Mouse (Mus musculus): ENCODE results near the gene Fgd5. TPM values are rescaled to one million over a fixed set of nuclear protein-coding genes. Genes with fewer than 3 reads are reported as not detected.
"Not testable (repeated sequence)": the region's sequence is repeated elsewhere in the genome, so short reads cannot be mapped to it uniquely, and the experiment has no call there.

Fgd5 gene
- polyA plus RNA-seq, 1 experiment from 2014 or later = 17.2 TPM

DNA sequence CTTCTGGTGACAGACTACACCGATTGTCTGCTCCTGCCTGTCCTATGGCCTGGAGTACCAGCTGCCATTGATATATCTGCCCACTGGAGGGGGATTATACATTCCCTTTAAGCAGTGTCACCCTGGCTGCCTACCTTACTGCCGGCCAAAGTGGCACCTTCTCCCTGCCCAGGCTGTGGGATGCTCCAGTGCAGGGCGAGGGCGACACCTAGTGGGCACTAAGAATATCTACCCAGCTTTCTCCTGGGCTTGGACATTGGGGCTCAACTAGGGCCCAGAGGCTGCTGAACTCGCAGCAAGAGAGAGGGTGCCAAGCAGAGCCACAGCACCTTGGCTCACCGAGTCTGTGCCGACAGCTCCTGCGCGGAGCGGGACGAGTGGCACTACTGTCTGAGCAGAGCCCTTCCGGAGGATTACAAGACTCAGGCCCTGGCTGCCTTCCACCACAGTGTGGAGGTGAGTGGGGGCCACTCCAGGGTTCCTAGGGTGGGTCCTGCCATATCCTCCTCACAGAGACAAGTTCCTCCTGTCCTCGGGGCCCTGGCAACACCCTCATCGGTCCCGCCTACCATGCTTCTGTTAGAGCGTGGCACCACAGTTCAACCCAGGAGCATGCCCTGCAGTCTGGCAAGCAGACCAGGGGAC, 88.6 kb downstream of the Fgd5 start:
- Histone ChIP-seq H3K36me3 (ENCODE audit: control insufficient read depth, insufficient read depth, low read length) (no peaks in the 10 kb centered on the region), H3K4me2 (ENCODE audit: low read depth, low read length) (no peak overlapping the region), H3K9ac (replicated peaks; ENCODE audit: low read depth, low read length) (no peak overlapping the region), H3K27ac (ENCODE audit: low read depth, low read length) (no peak overlapping the region), H3K4me3 (ENCODE audit: low read depth, low read length) (no peak overlapping the region), H3K4me1 (ENCODE audit: control insufficient read depth, insufficient read depth, low read length) (no peaks in the 10 kb centered on the region), H3K27me3 (ENCODE audit: control insufficient read depth, insufficient read depth, low read length) (no peaks in the 10 kb centered on the region), H3K9me3 (ENCODE audit: control insufficient read depth, low read length) (no peaks in the 10 kb centered on the region)
- peak; percentile 89 for ATAC-seq (ENCODE audit: low read depth)
- WGBS = 39% methylated on average over 16 of the region's 16 CpGs

- no peak overlapping the region for H3K4me2 ChIP-seq (ENCODE audit: low read depth, low read length)
- no peaks in the 10 kb centered on the region for H3K4me1 ChIP-seq (ENCODE audit: control insufficient read depth, insufficient read depth, low read length)
- H3K27me3 ChIP-seq (ENCODE audit: control insufficient read depth, insufficient read depth, low read length) = no peaks in the 10 kb centered on the region
- WGBS = 59% methylated on average over 15 of the region's 15 CpGs
- H3K4me3 ChIP-seq (ENCODE audit: low read depth, low read length) = no peak overlapping the region
- 0 out of 2 replicates have a peak, but pooled peaks cover 4% of the 10 kb centered on the region for H3K36me3 ChIP-seq (ENCODE audit: control insufficient read depth, insufficient read depth, low read length)
- ATAC-seq (ENCODE audit: low read depth) = no peak
- no peaks in the 10 kb centered on the region for H3K9me3 ChIP-seq (ENCODE audit: control insufficient read depth, low read length)
- no peak overlapping the region for H3K27ac ChIP-seq (ENCODE audit: low read depth, low read length)
- no peak overlapping the region for H3K9ac ChIP-seq (replicated peaks; ENCODE audit: low read depth, low read length)
Measured at GRCm38 (mm10) chr6:92071121-92071839, 92.6 kb downstream of the Fgd5 start.

GRCm38 (mm10) chr6:92080730-92081129, 102.1 kb downstream of the Fgd5 start:
- no peaks in the 10 kb centered on the region for H3K9me3 ChIP-seq (ENCODE audit: control insufficient read depth, low read length)
- no peaks in the 10 kb centered on the region for H3K27me3 ChIP-seq (ENCODE audit: control insufficient read depth, insufficient read depth, low read length)
- no peak overlapping the region for H3K27ac ChIP-seq (ENCODE audit: low read depth, low read length)
- 88% methylated on average over 2 of the region's 2 CpGs for WGBS
- H3K4me3 ChIP-seq (ENCODE audit: low read depth, low read length) = no peak overlapping the region
- H3K36me3 ChIP-seq (ENCODE audit: control insufficient read depth, insufficient read depth, low read length) = no peaks in the 10 kb centered on the region
- H3K4me1 ChIP-seq (ENCODE audit: control insufficient read depth, insufficient read depth, low read length) = no peaks in the 10 kb centered on the region
- no peak overlapping the region for H3K4me2 ChIP-seq (ENCODE audit: low read depth, low read length)
- ATAC-seq (ENCODE audit: low read depth) = no peak
- H3K9ac ChIP-seq (replicated peaks; ENCODE audit: low read depth, low read length) = no peak overlapping the region

DNA sequence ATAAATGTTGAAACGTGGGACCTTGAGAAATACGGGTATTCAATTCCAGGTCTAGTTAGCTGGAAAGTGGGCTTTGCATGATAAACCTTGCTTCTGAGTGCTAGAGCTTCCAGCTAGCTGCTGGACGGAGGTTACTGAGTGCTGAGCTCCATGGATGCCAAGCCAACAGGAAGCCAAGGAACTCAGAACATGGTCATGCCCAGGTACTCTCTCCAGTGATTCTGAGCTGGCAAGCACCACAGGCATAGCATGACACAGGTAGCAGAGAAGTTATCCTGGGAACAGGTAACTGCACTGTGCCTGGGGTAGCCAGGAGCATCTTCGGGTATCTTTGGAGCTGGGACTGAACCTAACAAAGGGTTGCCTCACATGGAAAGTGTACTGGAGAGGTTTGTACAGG, 104.1 kb downstream of the Fgd5 start:
- no peak overlapping the region for H3K4me3 ChIP-seq (ENCODE audit: low read depth, low read length)
- H3K27me3 ChIP-seq (ENCODE audit: control insufficient read depth, insufficient read depth, low read length) = no peaks in the 10 kb centered on the region
- H3K4me2 ChIP-seq (ENCODE audit: low read depth, low read length) = no peak overlapping the region
- H3K4me1 ChIP-seq (ENCODE audit: control insufficient read depth, insufficient read depth, low read length) = no peaks in the 10 kb centered on the region
- no peaks in the 10 kb centered on the region for H3K36me3 ChIP-seq (ENCODE audit: control insufficient read depth, insufficient read depth, low read length)
- H3K9me3 ChIP-seq (ENCODE audit: control insufficient read depth, low read length) = no peaks in the 10 kb centered on the region
- H3K9ac ChIP-seq (replicated peaks; ENCODE audit: low read depth, low read length) = no peak overlapping the region
- no peak overlapping the region for H3K27ac ChIP-seq (ENCODE audit: low read depth, low read length)
- 90% methylated on average over 4 of the region's 4 CpGs for WGBS
- no peak for ATAC-seq (ENCODE audit: low read depth)

- WGBS = 86% methylated on average over 3 of the region's 3 CpGs
- no peak overlapping the region for H3K4me3 ChIP-seq (ENCODE audit: low read depth, low read length)
- H3K36me3 ChIP-seq (ENCODE audit: control insufficient read depth, insufficient read depth, low read length) = no peaks in the 10 kb centered on the region
- no peaks in the 10 kb centered on the region for H3K27me3 ChIP-seq (ENCODE audit: control insufficient read depth, insufficient read depth, low read length)
- H3K4me1 ChIP-seq (ENCODE audit: control insufficient read depth, insufficient read depth, low read length) = peaks cover 1% of the 10 kb centered on the region; the same call in 1 of the 2 replicates
- H3K4me2 ChIP-seq (ENCODE audit: low read depth, low read length) = no peak overlapping the region
- no peaks in the 10 kb centered on the region for H3K9me3 ChIP-seq (ENCODE audit: control insufficient read depth, low read length)
- no peak for ATAC-seq (ENCODE audit: low read depth)
- no peak overlapping the region for H3K9ac ChIP-seq (replicated peaks; ENCODE audit: low read depth, low read length)
- H3K27ac ChIP-seq (ENCODE audit: low read depth, low read length) = no peak overlapping the region
Measured at GRCm38 (mm10) chr6:92084932-92085331, 106.3 kb downstream of the Fgd5 start.

DNA sequence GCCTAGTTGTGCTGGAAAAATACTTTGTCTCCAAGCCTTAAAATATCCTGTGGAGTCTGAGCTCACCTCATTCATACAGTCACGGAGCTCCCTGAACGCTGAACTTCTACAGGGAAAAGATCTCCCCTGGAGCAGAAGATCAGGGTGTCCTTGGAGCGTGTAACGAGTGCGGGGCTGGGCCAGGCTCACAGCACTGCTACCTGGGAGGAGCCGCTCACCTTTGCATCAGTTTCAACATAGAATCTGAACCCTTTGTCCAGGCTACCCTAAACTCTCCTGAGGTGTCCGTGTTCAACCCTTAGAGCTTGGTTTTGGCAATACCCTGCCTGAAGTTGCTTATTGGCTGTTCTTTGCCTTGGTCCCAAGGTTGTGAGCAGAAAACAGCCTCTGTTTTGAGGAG, 110.5 kb downstream of the Fgd5 start:
- not testable (repeated sequence) for H3K9me3 ChIP-seq (ENCODE audit: control insufficient read depth, low read length); H3K4me2 ChIP-seq (ENCODE audit: low read depth, low read length); H3K9ac ChIP-seq (replicated peaks; ENCODE audit: low read depth, low read length); H3K27ac ChIP-seq (ENCODE audit: low read depth, low read length); H3K27me3 ChIP-seq (ENCODE audit: control insufficient read depth, insufficient read depth, low read length); ATAC-seq (ENCODE audit: low read depth); H3K4me3 ChIP-seq (ENCODE audit: low read depth, low read length); H3K36me3 ChIP-seq (ENCODE audit: control insufficient read depth, insufficient read depth, low read length)
- WGBS = 93% methylated on average over 7 of the region's 7 CpGs
- H3K4me1 ChIP-seq (ENCODE audit: control insufficient read depth, insufficient read depth, low read length) = peaks cover 19% of the 10 kb centered on the region

- H3K4me2 ChIP-seq (ENCODE audit: low read depth, low read length) = peak overlapping the region; percentile 66; the same call in 1 of the 2 replicates
- peak overlapping the region; percentile 99; the same call in 1 of the 2 replicates for H3K4me3 ChIP-seq (ENCODE audit: low read depth, low read length)
Measured at GRCm38 (mm10) chr6:92089982-92090381, 111.3 kb downstream of the Fgd5 start.

DNA sequence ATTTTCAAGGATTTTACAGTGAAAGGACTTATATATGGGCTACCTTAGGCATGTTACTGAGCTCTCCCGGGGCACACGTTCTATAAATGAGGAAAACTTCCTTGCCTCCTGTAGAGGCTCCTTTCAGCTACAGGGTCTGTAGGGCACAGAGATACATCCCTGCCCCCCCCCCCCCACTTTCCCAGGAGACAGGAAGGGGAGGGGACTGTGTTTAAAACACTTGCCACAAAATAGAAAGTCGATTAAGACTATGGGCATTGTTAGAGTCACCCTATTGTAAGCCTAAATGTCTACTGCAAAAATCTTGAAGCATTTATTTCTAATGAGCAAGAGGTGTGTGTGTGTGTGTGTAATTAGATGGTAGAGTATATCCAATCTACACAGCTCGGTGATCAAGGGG, 111.8 kb downstream of the Fgd5 start:
- H3K27ac ChIP-seq (ENCODE audit: low read depth, low read length) = peak overlapping the region; percentile 98
- no peak for ATAC-seq (ENCODE audit: low read depth)
- H3K36me3 ChIP-seq (ENCODE audit: control insufficient read depth, insufficient read depth, low read length) = no peaks in the 10 kb centered on the region
- H3K27me3 ChIP-seq (ENCODE audit: control insufficient read depth, insufficient read depth, low read length) = no peaks in the 10 kb centered on the region
- H3K4me1 ChIP-seq (ENCODE audit: control insufficient read depth, insufficient read depth, low read length) = peaks cover 27% of the 10 kb centered on the region
- H3K9me3 ChIP-seq (ENCODE audit: control insufficient read depth, low read length) = no peaks in the 10 kb centered on the region
- H3K4me3 ChIP-seq (ENCODE audit: low read depth, low read length) = peak overlapping the region; percentile 99
- under 1% methylated on average over 4 of the region's 4 CpGs for WGBS
- H3K9ac ChIP-seq (replicated peaks; ENCODE audit: low read depth, low read length) = peak overlapping the region; percentile 99
- H3K4me2 ChIP-seq (ENCODE audit: low read depth, low read length) = peak overlapping the region; percentile 66

More at GRCm38 (mm10) chr6:92089982-92090381, 111.3 kb downstream of the Fgd5 start:
- H3K27me3 ChIP-seq (ENCODE audit: control insufficient read depth, insufficient read depth, low read length) = no peaks in the 10 kb centered on the region
- H3K4me1 ChIP-seq (ENCODE audit: control insufficient read depth, insufficient read depth, low read length) = peaks cover 27% of the 10 kb centered on the region
- no peaks in the 10 kb centered on the region for H3K9me3 ChIP-seq (ENCODE audit: control insufficient read depth, low read length)
- ATAC-seq (ENCODE audit: low read depth) = no peak
- no peak overlapping the region for H3K27ac ChIP-seq (ENCODE audit: low read depth, low read length)
- no peak overlapping the region for H3K9ac ChIP-seq (replicated peaks; ENCODE audit: low read depth, low read length)
- 91% methylated on average over 4 of the region's 4 CpGs for WGBS
- H3K36me3 ChIP-seq (ENCODE audit: control insufficient read depth, insufficient read depth, low read length) = no peaks in the 10 kb centered on the region

- under 1% methylated on average over 25 of the region's 58 CpGs for WGBS
- peak within 1 kb of the TSS; percentile 99 for H3K4me3 ChIP-seq (ENCODE audit: low read depth, low read length)
- peak; percentile 72 for ATAC-seq (ENCODE audit: low read depth)
- peak within 1 kb of the TSS; percentile 99 for H3K9ac ChIP-seq (replicated peaks; ENCODE audit: low read depth, low read length)
- H3K27ac ChIP-seq (ENCODE audit: low read depth, low read length) = peak within 1 kb of the TSS; percentile 98
- H3K9me3 ChIP-seq (ENCODE audit: control insufficient read depth, low read length) = no peaks in the 10 kb centered on the region
- peak within 1 kb of the TSS; percentile 79 for H3K4me2 ChIP-seq (ENCODE audit: low read depth, low read length)
- H3K27me3 ChIP-seq (ENCODE audit: control insufficient read depth, insufficient read depth, low read length) = no peaks in the 10 kb centered on the region
- H3K36me3 ChIP-seq (ENCODE audit: control insufficient read depth, insufficient read depth, low read length) = no peaks in the 10 kb centered on the region
- H3K4me1 ChIP-seq (ENCODE audit: control insufficient read depth, insufficient read depth, low read length) = peaks cover 27% of the 10 kb centered on the region
Measured at GRCm38 (mm10) chr6:92091130-92091591, 112.5 kb downstream of the Fgd5 start, which contains the start of gene Nr2c2. TSS of gene Nr2c2 (plus strand) at chr6:92091390.

Data from neural tube, embryonic 14.5 days (tissue).